Mouse (Mus musculus) testis, adult 2 months (tissue): ENCODE data around the gene U2surp.

Source experiments
- CTCF ChIP-seq: fragments of 200-500 bp; IDR thresholded peaks from 2 replicates; pipeline ENCODE4 v1.5.1; 2012; ENCODE audit warnings: low read depth, mild to moderate bottlenecking, inconsistent platforms, low read length, moderate library complexity; ENCODE audit not compliant: control insufficient read depth, insufficient read depth, insufficient replicate concordance
- POLR2A ChIP-seq: fragments of 200-500 bp; IDR thresholded peaks from 2 replicates; pipeline ENCODE4 v1.6.1; 2012; ENCODE audit warnings: low read depth, mild to moderate bottlenecking, inconsistent platforms, low read length, moderate library complexity; ENCODE audit not compliant: control insufficient read depth

- no peak for TF ChIP-seq POLR2A
- no peak for TF ChIP-seq CTCF
These were observed 8.8 kb upstream of the U2surp start for GRCm38 (mm10) chr9:95520563-95520962.
